Mouse (Mus musculus) hindbrain, embryonic 11.5 days (tissue): ENCODE results near the gene Tob2. TPM values are rescaled to one million over a fixed set of nuclear protein-coding genes. Genes with fewer than 3 reads are reported as not detected.

Experiments used
- ATAC-seq: fragments of 200-750 bp; cut with Nextera tagmentation; 2 replicates; pipeline ENCODE4 v1.8.0; 2017; ENCODE audit warnings: mild to moderate bottlenecking, moderate TSS enrichment, moderate library complexity; ENCODE audit not compliant: low FRiP score
- DNase-seq: peaks from one replicate; pipeline ENCODE4 v3.0.0-alpha.2; 2015; ENCODE audit warnings: low spot score
- H3K27ac ChIP-seq: fragments of 300-500 bp; sonication (generic); 2 replicates; pipeline ENCODE4 v1.5.1; 2014; ENCODE audit warnings: mild to moderate bottlenecking, low read depth, low read length
- H3K27me3 ChIP-seq: fragments of 300-500 bp; sonication (generic); 2 replicates; pipeline ENCODE4 v1.6.1; 2014; ENCODE audit warnings: mild to moderate bottlenecking, low read length, moderate library complexity, mixed read lengths; ENCODE audit not compliant: control insufficient read depth, insufficient read depth
- H3K36me3 ChIP-seq: fragments of 300-500 bp; sonication (generic); 2 replicates; pipeline ENCODE4 v1.6.1; 2014; ENCODE audit warnings: mild to moderate bottlenecking, low read length, moderate library complexity, mixed read lengths; ENCODE audit not compliant: control insufficient read depth, insufficient read depth
- H3K4me1 ChIP-seq: fragments of 300-500 bp; sonication (generic); replicated peaks from 2 replicates; pipeline ENCODE4 v1.6.1; 2014; ENCODE audit warnings: low read length, mixed read lengths; ENCODE audit not compliant: control insufficient read depth, insufficient read depth
- H3K4me2 ChIP-seq: fragments of 300-500 bp; sonication (generic); replicated peaks from 2 replicates; pipeline ENCODE4 v1.6.1; 2014; ENCODE audit warnings: mild to moderate bottlenecking, low read depth, low read length
- H3K4me3 ChIP-seq: fragments of 300-500 bp; sonication (generic); 2 replicates; pipeline ENCODE4 v1.5.1; 2014; ENCODE audit warnings: low read depth, low read length
- H3K9ac ChIP-seq: fragments of 300-500 bp; sonication (generic); 2 replicates; pipeline ENCODE4 v1.6.1; 2014; ENCODE audit warnings: low read depth, low read length
- H3K9me3 ChIP-seq: fragments of 300-500 bp; sonication (generic); 2 replicates; pipeline ENCODE4 v1.6.1; 2016; ENCODE audit warnings: low read length; ENCODE audit not compliant: control insufficient read depth
- WGBS: fragments of 180-500 bp; shearing (Covaris S2); extraction: QIAGEN DNeasy Blood & Tissue Kit; methylation state at CpG from one replicate; pipeline ENCODE4 v1.1.7; 2014; 5-methylcytosine and 5-hydroxymethylcytosine counted together
- polyA plus RNA-seq: library from polyadenylated mRNA; unstranded; fragments of >200 nt; fragmentation: Nextera tagmentation; extraction: Ambion mirVana; gene quantifications from 2 replicates; pipeline ENCODE4 v1.2.1, GENCODE M21; 2014

Gene Tob2
- polyA plus RNA-seq, 1 experiment from 2014 or later: 12.5 TPM

DNA sequence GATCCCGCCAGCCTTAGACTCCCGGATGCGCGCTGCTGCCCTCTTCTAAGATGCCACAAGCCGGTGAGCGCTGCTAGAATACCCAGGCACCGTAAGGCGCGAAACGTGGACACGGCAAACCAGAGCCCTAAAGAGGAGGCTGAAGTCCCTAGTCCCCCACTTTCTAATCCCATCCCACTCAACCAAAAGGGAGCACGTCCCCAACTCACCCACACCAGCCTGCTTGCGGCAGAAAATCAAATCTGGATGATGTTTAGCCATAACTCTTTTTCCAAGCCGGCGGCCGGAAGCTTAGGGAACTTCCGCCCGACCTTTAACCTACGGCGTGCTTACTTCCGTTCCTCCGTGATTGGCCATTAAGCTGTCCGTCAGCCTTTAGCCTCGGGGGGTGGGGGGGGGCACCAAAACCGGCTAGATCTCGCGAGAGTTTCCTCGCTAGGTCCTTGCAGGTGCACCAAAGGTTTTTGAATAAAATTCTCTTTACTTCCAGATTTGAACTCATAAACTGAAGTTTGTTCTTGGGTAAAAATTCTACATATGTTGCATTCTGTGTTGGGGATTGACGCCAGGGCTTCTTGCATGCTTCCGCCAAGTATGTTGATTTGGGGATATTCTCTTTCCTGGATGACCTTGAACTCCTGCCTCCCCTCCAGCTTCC, 13.1 kb upstream of the Tob2 start, which contains the start of gene Phf5a:
Phf5a (minus strand) TSS at position 308 of the 658 bp plus-strand sequence.
- Histone ChIP-seq H3K9ac (peak within 1 kb of the TSS; percentile 96), H3K4me1 (no peaks in the 10 kb centered on the region; the same call in 1 of the 2 replicates), H3K36me3 (0 out of 2 replicates have a peak, but pooled peaks cover 6% of the 10 kb centered on the region), H3K27ac (peak within 1 kb of the TSS; percentile 92), H3K4me3 (peak within 1 kb of the TSS; percentile 96), H3K27me3 (no peaks in the 10 kb centered on the region), H3K4me2 (peak within 1 kb of the TSS; percentile 81), H3K9me3 (no peaks in the 10 kb centered on the region)
- WGBS: under 1% methylated on average over 30 of the region's 30 CpGs
- DNase-seq (peak; percentile 98), ATAC-seq (peak; percentile 91)

DNA sequence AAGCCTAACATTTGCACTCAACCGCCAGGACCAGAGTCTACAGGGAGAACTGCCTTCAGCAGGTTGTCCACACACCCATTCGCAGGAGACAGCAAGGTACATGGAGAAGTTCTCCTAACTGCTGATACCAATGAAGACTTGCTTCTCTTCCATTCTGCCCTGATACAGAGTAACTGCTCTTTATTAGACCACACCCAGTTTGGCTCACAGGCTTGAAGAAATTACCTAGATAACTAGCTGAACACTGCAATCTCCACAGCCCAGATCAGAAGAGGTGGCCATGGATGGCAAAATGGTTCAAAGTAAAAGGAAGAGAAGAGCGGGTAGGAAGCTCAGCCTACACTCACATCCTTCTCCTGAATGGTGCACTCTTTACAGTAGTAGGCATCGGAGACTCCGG, 11.4 kb upstream of the Tob2 start:
- no peak overlapping the region for H3K4me2 ChIP-seq
- no peaks in the 10 kb centered on the region for H3K9me3 ChIP-seq
- no peak overlapping the region for H3K27ac ChIP-seq
- 0 out of 2 replicates have a peak, but pooled peaks cover 6% of the 10 kb centered on the region for H3K36me3 ChIP-seq
- 96% methylated on average over 5 of the region's 5 CpGs for WGBS
- DNase-seq: no peak
- H3K9ac ChIP-seq: no peak overlapping the region
- no peak for ATAC-seq
- no peaks in the 10 kb centered on the region for H3K27me3 ChIP-seq
- H3K4me3 ChIP-seq: no peak overlapping the region
- no peaks in the 10 kb centered on the region; the same call in 1 of the 2 replicates for H3K4me1 ChIP-seq

DNA sequence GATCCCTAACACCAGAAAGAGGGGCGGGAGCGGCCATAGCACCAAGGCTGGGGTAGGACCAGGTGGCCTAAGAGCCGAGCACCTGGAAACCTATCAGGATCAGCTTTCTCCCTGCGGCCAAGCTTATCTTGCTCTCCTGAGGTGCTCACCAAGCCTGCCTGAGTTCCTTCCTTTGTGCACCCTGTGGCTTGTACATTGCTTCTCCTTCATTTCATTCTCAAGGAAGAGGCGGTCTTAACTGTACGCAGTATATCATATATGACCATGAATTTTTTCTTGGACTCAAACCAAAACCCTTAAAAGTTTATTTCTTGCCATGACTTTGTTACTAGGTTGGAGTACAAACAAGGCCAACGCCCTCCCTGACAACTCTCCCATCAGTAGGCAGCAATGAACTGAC, 5.6 kb upstream of the Tob2 start:
- H3K9me3 ChIP-seq: no peaks in the 10 kb centered on the region
- no peaks in the 10 kb centered on the region for H3K4me1 ChIP-seq
- no peak overlapping the region for H3K4me3 ChIP-seq
- H3K9ac ChIP-seq: no peak overlapping the region
- ATAC-seq (no peak), DNase-seq (no peak)
- 0 out of 2 replicates have a peak, but pooled peaks cover 3% of the 10 kb centered on the region for H3K36me3 ChIP-seq
- 97% methylated on average over 7 of the region's 7 CpGs for WGBS
- no peak overlapping the region for H3K4me2 ChIP-seq
- H3K27me3 ChIP-seq: no peaks in the 10 kb centered on the region
- no peak overlapping the region for H3K27ac ChIP-seq

DNA sequence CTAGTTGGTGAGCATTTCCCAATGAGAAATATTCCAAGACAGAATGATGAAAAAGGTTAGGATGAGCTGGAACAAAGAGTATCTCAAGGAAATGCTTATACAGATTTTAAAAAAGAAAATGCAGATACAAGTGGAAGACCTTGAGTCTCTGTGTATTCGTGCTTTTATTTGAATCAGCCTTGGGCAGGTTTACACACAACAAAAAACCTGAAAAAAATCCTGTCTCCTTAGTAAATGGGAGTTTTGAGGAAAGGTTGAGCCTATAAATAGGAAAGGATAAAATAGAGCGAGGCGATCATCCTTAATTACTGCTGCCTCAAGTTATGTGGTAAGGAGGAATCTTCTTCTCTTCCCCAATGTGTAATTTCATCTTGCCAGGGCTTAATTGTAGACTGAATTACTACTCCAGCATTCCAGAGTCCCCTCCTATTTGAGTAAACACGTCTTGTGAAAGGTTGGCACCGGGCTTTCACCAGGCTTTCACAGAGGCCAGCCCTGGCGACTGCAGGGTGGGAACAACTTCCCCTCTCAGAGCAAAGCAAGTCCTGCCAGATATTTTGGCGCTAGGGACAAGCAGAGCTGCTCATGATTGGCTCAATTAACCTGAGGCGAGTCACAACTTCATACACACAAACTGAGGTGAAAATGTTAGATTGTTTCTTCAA, 2.0 kb upstream of the Tob2 start:
- Histone ChIP-seq H3K4me1 (no peaks in the 10 kb centered on the region), H3K36me3 (no peaks in the 10 kb centered on the region), H3K4me3 (no peak overlapping the region), H3K4me2 (no peak overlapping the region), H3K9ac (no peak overlapping the region), H3K27me3 (no peaks in the 10 kb centered on the region), H3K9me3 (no peaks in the 10 kb centered on the region), H3K27ac (no peak overlapping the region)
- 49% methylated on average over 8 of the region's 8 CpGs for WGBS
- ATAC-seq (no peak), DNase-seq (no peak)

DNA sequence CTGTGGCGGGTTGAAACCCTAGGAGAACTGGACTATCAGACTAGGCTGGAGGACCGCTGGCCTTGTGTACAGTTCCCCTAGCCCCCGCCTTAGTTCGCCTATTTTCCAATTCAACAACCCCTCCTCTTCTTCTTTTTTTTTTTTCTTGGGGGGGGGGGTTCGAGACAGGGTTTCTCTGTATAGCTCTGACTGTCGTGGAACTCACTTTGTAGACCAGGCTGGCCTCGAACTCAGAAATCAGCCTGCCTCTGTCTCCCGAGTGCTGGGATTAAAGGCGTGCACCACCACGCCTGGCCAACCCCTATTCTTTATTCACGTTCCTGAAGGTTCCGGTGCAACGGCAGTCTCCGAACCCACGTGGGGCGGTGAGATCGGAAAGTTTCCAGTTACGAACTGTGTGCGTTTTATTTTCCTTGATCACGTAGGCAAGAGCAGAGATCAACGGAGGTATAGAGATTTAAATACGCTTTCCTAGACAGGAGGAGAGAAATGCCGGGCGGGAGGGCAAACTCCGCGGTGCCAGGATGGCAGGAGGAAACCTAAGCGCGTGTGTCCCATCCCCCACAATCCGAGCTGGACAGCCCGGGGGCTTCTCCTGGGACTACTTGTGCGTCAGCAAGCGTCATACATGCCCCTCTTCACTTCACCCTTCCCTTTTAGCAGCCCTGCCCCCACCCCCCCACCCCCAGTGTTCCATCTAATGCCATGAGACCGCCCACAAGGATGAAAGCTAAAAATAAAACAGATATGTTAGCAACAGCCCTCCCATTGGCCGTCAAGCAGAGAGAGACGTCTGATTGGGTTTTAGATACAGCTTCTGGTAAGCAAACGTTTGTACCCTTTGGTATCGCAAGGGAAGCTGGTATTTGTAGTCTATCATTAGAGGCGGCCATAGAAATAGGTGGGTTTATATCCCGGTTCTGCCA, 997 bp upstream of the Tob2 start:
- Histone ChIP-seq H3K9ac (peak overlapping the region; percentile 67), H3K36me3 (no peaks in the 10 kb centered on the region), H3K4me2 (peak overlapping the region; percentile 90), H3K27me3 (no peaks in the 10 kb centered on the region), H3K4me1 (no peaks in the 10 kb centered on the region), H3K9me3 (no peaks in the 10 kb centered on the region), H3K27ac (peak overlapping the region; percentile 80), H3K4me3 (peak overlapping the region; percentile 69)
- ATAC-seq (peak; percentile 76), DNase-seq (peak; percentile 86)
- WGBS: under 1% methylated on average over 39 of the region's 39 CpGs

DNA sequence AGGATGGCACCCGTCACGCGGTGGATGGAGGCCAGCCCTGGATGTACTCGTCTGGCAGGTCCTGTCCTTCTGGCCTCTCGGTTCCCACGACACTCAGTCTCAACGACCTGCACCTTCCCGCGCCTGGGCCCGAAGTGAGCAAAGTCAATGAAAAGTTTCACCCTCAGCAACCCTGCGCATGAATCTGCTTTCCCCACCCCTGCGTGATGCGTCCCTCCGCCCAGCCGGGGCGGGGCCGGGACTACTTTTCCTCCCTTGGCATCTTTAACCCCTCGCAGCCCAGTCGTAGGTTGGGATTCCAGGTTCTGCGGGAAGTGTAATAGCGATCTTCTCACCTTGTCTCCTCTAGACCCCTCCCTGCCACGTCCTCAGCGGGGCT, 469 bp downstream of the Tob2 start:
- peak overlapping the region; percentile 69 for H3K4me3 ChIP-seq
- no peaks in the 10 kb centered on the region; the same call in 1 of the 2 replicates for H3K36me3 ChIP-seq
- peak overlapping the region; percentile 69 for H3K9ac ChIP-seq
- H3K4me1 ChIP-seq: no peaks in the 10 kb centered on the region
- ATAC-seq: peak; percentile 15; the same call in 1 of the 2 replicates
- H3K27ac ChIP-seq: peak overlapping the region; percentile 63
- DNase-seq: peak; percentile 94
- no peaks in the 10 kb centered on the region for H3K9me3 ChIP-seq
- H3K27me3 ChIP-seq: no peaks in the 10 kb centered on the region
- H3K4me2 ChIP-seq: peak overlapping the region; percentile 90
- under 1% methylated on average over 23 of the region's 23 CpGs for WGBS

DNA sequence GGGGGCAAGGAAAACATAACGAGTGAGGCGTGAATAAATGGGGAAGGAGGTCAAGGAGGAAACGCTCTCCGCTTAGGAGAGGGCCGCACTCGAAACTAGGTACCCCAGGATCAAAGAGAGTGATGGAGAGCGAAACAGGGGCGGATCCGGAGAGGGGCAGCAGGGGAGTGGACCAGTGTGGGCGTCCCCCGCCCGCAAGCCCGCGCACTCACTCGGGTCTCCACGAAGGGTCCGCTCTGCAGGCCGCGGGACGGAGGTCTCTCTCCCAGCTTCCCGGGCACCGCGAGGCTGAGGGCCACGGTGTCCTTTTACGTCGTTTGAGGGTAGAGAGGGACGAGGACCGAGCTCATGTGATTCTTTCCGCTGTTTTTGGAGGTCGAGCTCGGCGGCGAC, 876 bp downstream of the Tob2 start:
- H3K27me3 ChIP-seq: no peaks in the 10 kb centered on the region
- H3K4me1 ChIP-seq: no peaks in the 10 kb centered on the region
- peak overlapping the region; percentile 69 for H3K9ac ChIP-seq
- H3K9me3 ChIP-seq: no peaks in the 10 kb centered on the region
- DNase-seq (no peak), ATAC-seq (no peak)
- peak overlapping the region; percentile 90 for H3K4me2 ChIP-seq
- H3K27ac ChIP-seq: peak overlapping the region; percentile 24; the same call in 1 of the 2 replicates
- WGBS: under 1% methylated on average over 28 of the region's 33 CpGs
- no peaks in the 10 kb centered on the region; the same call in 1 of the 2 replicates for H3K36me3 ChIP-seq
- peak overlapping the region; percentile 69 for H3K4me3 ChIP-seq

DNA sequence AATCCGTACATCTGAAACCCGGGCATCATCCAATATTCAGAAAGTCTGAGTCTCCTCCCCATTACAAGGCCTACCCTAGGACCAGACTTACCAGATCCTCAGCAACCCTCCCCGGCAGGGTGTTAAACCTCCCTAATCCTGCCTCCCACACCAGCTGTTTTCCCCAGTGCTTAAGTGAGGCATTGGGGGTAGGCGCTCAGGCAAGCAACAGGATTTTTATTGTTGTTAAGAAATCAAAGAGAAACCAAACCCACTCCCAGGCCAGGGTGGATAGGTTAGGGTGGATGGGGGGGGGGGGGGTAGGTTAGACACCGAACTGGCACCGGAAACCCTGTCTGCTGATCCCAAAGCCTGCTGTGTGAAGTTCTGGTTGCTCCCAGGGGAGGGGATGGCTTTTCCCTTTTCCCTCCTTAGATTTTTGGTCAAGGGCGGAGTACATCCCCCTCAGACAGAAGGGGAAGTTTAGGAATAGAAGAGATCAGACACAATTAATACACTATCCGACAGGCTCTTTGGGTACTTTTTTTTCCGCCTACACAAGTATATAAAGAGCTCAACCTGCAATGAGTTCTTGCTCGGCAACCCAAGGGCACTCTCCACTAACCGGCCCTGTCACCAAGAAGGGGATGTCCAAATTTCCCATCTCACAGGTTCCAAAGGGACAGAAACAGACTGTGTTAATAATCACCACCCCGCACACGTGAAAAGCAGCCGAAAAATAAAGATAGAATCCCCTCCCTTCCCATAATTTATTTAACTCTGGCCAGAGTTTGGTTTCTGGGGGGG, 1.5 kb downstream of the Tob2 start:
- Histone ChIP-seq H3K4me3 (peak overlapping the region; percentile 69), H3K4me1 (no peaks in the 10 kb centered on the region), H3K9ac (peak overlapping the region; percentile 69), H3K36me3 (no peaks in the 10 kb centered on the region; the same call in 1 of the 2 replicates), H3K9me3 (no peaks in the 10 kb centered on the region), H3K27ac (peak overlapping the region; percentile 75; the same call in 1 of the 2 replicates), H3K27me3 (no peaks in the 10 kb centered on the region), H3K4me2 (peak overlapping the region; percentile 90)
- ATAC-seq (no peak), DNase-seq (peak; percentile 30)
- 2% methylated on average over 14 of the region's 14 CpGs for WGBS
